Mouse (Mus musculus): ENCODE measurements around the gene Jarid2. TPM values are rescaled to one million over a fixed set of nuclear protein-coding genes. Genes with fewer than 3 reads are reported as not detected.

Gene Jarid2
- total RNA-seq, 2 experiments from 2014 or later: 15.8 to 16.6 TPM

DNA sequence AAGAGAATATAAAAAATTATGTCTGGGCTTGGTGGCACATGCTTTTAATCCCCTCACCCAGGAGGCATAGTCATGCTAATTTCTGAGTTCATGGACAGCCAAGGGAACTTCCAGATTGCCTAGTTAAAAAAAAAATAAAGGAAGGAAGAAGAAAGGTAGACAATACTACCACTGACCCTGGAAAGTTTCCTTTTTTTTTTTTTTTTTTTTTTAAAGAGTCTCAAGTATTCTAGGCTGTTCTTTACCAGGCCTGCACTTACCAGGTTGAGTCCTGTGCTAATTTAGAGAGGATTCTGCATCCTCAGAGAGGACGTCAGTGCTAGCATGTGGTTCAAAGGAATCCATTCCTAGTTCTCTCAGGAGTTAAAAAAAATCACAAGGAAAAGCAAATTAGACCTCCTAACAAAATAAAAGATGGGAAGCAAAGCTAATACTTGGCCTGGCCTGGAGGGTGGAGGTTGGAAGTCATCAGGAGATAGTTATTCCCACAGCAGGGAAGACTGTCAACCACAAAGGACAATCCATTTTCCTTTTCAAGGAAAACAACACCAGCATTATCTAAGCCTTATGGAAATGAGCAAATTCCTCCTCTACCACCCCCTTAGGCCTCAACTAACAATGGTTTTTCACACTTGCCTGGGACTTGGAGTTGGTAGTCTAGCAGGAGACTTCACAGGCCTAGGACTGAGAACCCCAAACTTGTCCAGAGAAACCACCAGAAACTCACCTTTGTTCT, 961 bp upstream of the Jarid2 start:
- peak in 1 of 2 experiments; percentile 5 for DNase-seq

- DNase-seq: peak; percentile 100
Observed at GRCm38 (mm10) chr13:44730146-44730864, 1.0 kb downstream of the Jarid2 start.

DNA sequence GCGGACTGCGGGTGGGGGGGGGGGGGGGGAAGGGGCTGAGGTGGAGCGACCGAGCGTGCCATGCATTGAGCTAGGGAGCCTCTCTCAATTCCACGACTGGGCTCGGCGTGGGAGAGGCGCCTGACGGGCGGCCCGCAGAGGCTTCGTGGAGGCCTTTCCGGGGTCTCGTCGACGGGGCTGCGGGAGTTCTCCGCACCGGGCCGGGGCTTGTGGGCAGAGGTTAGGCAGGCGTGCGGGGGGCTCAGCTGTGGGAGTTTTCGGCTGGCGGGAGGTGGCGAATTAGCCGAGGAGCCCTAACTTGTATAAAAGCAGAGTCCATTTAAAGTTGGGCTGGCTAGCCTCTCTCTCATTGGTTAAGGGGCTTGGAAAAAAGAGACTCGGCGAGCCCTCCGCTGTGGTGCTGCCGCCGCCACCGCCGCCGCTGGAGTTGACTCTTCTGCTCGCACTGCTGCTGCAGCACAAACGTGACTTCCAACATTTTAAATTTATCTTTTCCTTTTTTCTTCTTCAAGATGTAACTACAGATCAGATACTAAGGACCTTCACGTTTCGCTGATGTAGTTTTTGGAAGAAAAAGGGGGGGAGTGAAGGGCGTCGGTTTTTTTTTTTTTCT, 1.8 kb downstream of the Jarid2 start:
- DNase-seq: peak; percentile 94

DNA sequence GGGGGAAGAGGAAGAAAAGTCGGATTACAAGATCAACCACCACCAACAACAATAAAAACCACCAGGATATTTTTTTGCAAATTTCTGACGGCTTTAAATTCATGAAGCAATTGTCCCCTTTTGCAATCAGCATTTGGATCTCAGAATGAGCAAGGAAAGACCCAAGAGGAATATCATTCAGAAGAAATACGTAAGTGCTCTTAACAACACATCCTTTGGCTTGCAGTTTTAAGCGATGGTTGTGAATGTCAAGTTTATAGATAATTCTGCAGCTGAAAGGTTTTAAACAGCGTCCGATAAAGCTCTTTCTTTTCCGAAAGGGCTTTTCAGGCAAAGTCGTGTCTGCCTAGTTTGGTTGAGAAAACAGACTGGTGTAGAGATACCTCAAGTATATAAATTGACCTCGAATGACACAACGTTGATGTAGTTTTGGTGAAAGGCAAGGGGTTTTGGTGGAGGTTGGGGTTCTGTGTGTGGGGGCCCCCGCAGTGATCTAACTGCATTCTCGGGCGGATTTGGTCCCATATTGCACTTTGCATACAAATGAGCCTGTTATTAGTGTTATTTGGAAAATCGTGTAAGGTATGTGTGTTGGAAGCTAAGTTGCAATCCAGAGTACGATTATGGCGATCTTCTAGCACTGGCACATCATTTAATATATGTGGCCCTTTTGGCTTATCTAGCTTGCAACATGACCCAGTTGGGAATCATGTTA, 2.6 kb downstream of the Jarid2 start:
- DNase-seq: peak in 1 of 2 experiments; percentile 50

GRCm38 (mm10) chr13:44732442-44732974, 3.2 kb downstream of the Jarid2 start:
- no peak for DNase-seq

DNA sequence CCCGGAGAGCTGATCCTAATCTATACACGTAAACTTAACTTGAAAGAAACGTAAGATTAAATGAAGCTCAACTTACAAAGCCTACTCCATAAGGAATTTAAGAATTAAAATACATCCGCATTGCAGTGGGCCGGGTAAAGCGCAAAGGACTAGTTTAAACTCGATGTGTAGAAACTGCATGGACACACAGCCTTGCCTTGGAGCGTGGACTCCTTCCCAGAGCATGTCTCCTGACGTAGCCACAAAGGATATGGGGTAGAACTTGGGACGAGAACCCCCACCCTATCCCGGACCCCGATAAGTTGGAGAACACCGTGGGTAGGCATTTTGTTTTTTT, 3.7 kb downstream of the Jarid2 start:
- no peak for DNase-seq

DNA sequence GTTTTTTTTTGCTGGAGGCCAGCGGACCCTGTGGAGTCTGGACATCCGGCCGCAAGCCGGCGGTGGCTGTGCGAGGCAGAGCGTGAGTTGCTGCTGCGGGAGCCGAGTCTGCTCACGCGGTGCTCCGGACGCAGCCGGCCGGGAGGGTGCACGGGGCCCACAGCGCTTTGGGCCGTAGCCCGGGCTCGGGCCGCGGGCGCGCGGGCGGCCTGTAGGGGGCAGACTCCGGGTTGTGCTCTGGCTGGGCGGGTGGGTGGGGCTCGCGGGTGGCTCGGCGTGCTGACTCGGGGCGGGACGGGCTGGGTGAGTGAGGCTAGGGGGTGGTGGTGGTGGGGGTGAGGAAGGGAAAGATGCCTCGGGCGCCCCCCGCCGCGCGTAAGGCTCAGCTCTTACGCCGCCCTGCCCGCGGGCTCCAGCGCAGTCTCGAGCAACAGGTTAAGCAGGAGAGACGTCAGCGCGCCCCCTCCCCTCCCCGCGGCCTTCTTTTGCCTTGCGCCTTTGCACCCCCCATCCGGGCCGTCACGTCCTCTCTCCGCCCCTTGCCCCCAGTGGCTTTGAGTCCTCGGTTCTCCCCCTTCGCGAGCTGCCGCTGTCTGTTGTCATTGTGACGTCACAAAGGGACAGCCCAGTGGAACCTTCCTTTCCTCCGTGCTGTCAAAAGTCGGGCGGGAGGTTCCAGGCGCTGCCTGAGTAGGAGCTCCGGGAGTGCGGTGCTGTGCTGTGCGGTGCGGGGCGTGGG, 4.3 kb downstream of the Jarid2 start:
- DNase-seq: peak; percentile 92 to 93

DNA sequence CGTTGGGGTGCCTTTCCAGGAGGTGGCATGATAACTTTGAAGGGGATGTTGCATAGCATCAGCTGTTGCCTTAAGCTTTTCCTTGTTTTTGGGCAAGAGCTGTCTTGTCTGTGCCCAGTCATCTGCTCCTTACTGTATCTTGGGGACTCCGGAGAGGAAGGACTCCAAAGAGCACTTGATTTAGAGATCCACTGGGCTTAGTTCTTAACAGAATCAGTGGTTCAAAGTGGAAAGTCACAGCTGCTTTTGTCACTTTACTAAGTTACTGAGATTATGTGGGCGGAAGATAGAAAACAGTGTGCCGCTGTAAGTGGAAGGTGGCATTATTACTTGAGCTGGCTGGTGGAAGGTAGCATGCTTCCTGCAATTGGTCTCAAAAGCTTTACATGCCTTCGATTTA, 5.2 kb downstream of the Jarid2 start:
- no peak for DNase-seq

GRCm38 (mm10) chr13:44735088-44735690, 5.9 kb downstream of the Jarid2 start:
- DNase-seq: no peak

- peak; percentile 43 to 49 for DNase-seq
Observed at GRCm38 (mm10) chr13:44737297-44737696, 8.0 kb downstream of the Jarid2 start.

- no peak for DNase-seq
Observed at GRCm38 (mm10) chr13:44751780-44752179, 22.5 kb downstream of the Jarid2 start.

DNA sequence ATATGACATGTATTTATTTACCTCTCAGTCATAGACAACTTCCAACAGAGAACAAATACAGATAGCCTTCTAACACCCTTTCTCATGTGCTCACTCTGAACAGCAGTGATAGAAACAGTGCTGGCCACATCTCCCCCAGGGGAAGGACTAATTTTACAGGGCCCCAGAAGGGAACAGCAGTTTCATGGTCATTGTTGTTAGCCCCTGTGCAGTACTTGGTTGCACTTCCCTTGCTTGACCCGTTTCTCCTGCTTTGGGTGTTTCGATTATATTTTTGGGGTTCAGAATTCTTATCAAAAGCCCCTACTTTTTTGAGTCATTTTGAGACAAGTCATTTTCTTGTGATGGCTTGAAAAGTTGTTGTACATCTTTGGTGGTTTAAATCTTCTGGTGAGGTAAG, 23.9 kb downstream of the Jarid2 start:
- no peak for DNase-seq

DNA sequence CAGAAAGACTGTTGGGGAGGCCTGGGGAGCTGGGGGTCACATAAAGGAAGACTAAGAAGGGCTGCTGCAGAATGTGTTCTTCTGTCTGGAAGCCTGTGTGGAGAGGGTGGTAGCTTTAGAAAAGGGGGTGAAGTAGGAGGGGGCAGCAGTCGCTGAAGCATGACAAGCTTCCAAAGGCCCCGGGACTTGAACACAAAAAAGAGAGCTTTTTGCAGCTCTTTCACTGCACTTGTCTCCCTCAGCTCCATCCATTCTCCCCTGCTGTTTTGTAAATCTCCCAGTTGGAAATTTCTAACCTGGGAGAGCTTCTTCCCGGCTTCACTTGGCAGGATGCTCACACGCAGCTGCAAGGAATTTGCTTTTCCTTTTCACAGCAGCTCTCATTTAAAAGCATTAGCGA, 26.2 kb downstream of the Jarid2 start:
- DNase-seq: no peak

GRCm38 (mm10) chr13:44758750-44759149, 29.5 kb downstream of the Jarid2 start:
- peak; percentile 46 for DNase-seq

GRCm38 (mm10) chr13:44760761-44761160, 31.5 kb downstream of the Jarid2 start:
- no peak for DNase-seq

DNA sequence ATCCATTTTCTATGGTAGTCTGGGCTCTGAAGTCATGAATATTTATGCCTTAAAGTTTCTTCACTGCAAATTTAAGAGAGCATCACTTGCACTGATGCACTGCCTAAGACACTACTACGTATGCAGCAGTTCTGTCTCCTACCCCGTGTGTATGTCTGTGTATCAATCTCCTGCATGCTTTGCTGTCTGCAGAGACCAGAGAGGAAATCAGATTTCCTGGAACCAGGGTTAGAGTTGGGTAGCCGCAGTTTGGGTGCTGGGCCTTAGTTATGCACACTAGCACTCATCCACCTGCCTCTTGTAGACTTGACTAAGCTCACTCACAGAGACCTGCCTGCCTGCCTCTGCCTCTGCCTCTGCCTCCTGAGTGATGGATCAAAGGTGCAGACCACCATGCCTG, 33.8 kb downstream of the Jarid2 start:
- DNase-seq: no peak

GRCm38 (mm10) chr13:44767751-44768150, 38.5 kb downstream of the Jarid2 start:
- no peak for DNase-seq

- DNase-seq: no peak
Observed at GRCm38 (mm10) chr13:44770808-44771605, 41.7 kb downstream of the Jarid2 start.

DNA sequence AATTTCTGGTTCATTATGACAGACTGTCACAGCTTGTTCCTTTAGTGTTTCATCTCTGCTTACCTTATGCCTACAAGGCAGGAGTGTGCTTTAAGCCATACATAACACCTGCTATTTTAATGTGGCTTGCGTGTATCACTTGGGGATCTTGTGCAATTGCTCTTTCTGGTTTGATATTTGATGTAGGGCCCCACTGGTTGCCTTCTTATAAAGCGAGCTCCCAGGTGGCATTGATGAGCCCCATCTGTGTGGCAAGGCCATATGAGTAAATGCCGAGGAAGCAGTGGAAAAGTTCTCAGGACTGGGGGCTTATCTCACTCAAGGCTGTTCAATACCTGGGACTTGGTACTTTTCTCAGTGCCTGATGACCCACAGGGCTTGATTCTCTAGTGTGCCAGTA, 43.5 kb downstream of the Jarid2 start:
- no peak for DNase-seq

DNA sequence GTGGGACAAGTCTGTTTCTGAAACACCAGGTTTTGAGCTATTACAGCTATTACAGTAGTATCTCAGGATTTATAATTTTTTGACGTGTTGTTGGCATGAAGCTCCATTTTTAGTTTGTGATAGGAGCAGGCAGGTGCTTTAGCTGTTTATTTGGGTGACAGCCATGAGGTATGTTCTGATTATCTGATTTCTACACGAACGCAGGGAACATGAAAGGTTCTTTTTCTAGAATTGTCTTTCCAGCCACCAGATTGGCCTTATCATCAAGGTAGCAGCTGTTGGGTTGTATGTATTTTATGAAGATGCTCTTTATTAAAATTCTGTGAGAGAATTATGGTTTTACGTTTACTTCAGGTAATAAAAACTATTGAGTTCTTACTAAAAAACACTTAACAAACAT, 45.1 kb downstream of the Jarid2 start:
- no peak for DNase-seq
